Mouse (Mus musculus) naive thymus-derived CD4-positive, alpha-beta T cell, adult 2 months (primary cell): ENCODE data around the gene Ctsz.

Experiments used
- DNase-seq: peaks from one replicate; pipeline ENCODE4 v3.0.0-alpha.2; 2011; ENCODE audit warnings: low read depth

Gene Ctsz

GRCm38 (mm10) chr2:174438737-174439449 is at the start of gene Ctsz:
Gene Ctsz, minus strand, starts transcription at chr2:174439039.
- DNase-seq = peak; percentile 69

DNA sequence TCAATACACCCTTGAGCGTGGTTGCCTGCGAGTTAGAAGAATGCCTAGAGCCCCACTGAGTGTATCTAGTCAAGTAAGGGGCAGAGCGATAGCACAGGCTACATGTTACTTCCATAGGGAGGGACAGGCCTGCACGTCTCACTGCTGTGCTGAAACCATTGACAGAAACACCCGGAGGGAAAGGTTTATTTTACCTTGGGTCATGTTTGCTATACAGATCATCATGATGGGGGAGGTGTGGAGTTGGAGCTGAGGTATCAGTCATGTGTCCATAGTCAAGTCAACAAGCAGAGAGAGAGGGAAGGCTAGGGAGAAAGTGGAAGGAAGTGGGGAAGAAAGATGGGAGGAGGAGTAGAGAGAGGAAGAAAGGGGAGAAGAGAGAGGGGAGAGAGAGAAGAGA is 48.2 kb upstream of the Ctsz start:
- DNase-seq = no peak

DNA sequence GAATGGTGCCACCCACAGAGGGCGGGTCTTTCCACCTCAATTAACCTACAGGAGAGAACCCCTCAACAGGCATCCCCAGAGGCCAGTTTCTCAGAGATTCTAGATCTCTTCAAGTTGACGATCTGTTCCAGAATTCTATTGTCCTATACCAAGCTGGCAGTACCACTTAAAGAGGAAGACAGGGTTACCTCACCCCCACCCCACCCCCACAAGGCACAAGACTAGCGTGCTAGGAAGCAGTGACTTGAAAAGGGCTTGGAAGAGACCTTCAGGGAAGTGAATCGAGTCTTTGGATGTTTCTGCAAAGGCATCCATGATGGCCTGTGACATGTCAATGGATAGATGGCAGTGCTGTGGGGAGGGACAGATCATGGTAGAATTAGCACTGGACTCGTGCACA is 39.9 kb upstream of the Ctsz start:
- DNase-seq = no peak

GRCm38 (mm10) chr2:174477543-174478319 is 38.9 kb upstream of the Ctsz start:
- no peak for DNase-seq

DNA sequence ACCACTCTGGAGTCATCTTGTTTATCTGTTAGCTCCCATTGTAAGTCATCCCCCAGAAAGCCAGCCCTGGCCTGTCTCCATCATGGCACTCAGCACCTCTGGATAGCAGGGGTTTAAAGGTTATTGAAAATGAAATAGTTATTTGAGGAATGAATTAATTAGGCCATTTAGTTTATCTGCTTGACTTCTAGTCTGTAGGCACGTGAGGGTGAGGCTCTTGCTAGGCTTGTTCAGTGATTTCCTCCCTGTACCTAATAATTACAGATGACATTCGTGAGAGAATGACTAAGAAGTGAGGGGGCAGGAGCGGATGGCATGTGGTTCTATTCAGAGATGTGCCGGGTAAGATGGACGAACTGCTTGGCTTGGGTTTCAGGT is 34.7 kb upstream of the Ctsz start:
- DNase-seq = no peak

DNA sequence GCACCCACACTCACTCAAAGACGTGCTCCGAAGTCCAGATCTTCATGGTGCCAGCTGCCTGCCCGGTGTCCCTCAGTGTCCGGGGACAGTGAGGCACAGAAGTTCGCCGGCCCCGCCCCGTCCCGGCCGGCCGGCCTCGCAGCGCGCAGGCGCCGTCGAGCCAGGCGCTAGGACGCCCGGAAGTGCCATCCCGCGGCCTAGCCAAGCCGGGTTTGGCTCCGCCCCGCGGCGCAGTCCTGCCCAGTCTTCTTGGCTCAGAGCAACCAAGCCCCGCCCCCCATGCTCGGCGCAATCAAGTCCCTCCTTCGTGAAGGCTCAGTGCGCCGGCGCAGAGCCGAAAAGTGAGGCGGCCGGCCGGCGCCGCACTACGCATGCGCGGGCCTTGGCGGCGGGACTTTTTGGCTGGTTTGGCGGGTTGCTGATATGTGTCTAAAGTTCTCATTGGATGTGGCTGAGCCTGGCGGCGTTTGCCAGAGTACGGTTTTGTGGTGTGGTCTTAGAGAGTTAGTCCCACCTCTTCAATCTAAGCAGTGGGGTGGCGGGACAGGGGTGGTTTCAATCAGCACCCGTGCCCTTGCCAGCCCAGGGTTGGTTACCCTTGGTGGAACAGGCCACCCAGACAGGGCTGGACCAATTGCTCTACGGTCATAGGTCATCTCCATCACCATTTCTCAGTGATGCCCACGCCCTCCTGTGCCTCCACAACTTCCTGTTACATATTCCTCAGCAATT is 34.1 kb upstream of the Ctsz start, which contains the start of gene Prelid3b:
Gene Prelid3b (minus strand): TSS at position 264 of the 732 bp plus-strand sequence.
- peak; percentile 100 for DNase-seq

GRCm38 (mm10) chr2:174472407-174472806 is 33.6 kb upstream of the Ctsz start:
- no peak for DNase-seq

DNA sequence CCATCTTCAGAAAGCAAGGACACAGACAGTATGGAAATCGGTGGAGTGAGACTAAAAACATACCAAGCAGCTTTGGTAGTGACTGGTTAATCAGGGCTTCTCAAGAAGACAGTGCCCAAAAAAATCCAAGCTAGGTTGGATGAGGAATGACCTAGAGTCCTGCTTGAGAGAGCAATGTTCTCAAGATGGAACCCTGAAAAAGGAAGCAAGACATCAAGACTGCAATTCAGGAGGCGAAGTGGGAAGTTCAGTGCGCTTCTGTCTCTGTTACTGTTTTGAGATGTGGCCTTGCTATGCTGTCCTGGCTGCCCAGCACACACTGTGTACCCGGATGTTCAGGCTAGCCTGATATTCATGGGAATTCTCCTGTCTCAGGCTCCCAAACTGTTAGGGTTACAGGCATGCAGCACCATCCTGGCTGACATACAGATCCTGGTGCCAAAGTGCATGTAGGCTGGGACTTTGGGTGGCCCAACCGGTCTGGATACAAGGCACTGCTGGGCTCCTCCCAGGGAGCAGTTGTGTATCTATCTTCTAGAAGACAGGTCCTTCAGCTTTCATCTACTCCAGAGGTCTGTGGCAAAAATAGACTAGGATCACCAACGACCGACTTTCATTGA is 32.1 kb upstream of the Ctsz start:
- DNase-seq = no peak

- DNase-seq = no peak
Measured at GRCm38 (mm10) chr2:174470333-174470732, 31.5 kb upstream of the Ctsz start.

- peak; percentile 83 for DNase-seq
Measured at GRCm38 (mm10) chr2:174463789-174464523, 25.1 kb upstream of the Ctsz start, which contains the start of gene Atp5e. Gene Atp5e, minus strand, starts transcription at chr2:174464105.

DNA sequence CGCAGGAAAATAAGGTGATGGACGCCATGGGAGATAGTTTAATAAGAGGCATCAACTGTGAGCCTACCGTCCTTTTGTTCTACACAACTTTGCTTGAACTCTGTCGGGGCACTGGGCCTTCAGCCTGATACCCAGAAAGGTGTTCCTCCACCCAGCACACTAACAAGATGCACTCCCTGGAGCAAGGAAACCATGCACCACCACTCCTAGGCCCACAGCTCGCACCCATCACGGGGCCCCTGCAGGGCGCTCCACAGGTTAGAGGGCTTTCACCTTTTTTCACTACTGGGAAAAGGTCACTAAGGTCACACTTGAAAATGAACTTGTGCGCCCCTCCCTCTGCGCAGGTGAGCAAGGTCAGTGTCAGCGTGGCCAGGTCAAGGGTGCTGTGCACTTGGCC is 24.5 kb upstream of the Ctsz start:
- DNase-seq = no peak

- no peak for DNase-seq
Measured at GRCm38 (mm10) chr2:174459365-174459764, 20.5 kb upstream of the Ctsz start.

DNA sequence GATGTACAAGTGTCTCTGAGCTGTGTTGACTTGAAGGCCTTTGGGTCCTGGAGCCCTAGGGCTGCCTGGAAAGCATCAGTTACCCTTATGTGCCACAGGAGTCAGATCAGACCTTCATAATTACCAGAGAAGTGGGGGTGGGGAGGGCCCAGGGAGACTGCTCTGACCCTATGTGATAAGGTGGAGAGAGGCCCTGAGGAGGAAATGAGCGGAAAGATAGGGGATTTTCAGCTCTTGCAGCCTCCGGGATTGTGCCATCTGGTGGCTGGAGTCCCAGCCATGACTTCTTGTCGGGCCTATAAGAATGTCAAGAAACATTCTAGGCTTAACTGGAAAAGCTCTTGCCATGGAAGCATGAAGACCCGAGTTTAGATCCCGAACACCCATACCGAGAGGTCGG is 14.8 kb upstream of the Ctsz start:
- no peak for DNase-seq

DNA sequence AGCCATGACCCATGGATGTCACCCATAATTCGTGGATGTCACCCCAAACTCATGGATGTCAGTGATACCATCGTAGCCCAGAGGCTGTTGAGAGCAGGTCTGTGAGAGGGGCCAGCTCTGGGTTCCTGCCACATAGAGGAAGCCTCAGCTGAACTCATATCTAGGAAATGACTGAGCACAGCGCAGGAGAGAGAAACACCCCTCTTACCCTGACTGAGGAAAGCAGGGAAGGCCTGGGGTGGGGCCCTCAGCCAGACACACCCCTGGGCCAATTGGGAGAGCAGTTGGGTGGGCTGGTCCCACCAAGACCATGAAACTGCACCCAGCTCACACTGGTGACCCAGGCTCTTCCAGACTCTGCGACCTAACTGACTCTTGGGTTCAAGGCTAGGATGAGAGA is 11.5 kb upstream of the Ctsz start, which contains the start of gene Tubb1:
Gene Tubb1 (plus strand): TSS at position 343 of the 400 bp plus-strand sequence.
- DNase-seq = no peak

- no peak for DNase-seq
Measured at GRCm38 (mm10) chr2:174448405-174448804, 9.6 kb upstream of the Ctsz start.

DNA sequence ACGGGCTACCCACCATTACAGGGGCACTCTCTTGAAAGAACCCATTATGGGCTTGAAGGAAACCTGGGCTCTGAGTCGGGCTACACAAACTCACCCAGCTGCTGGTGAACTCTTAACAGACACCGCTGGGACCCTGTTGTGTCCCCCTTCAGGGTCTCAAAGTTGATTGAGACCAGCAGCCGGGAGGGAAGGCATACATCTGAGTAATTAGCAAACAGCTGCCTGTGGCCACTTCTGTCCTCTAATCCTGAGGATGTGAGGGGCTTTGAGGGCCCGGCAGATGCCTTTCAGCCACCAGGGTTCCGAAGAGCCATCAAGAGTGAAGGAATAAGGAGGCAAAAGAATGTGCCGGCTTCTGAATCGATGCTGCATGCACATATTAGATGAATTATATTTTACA is 8.1 kb upstream of the Ctsz start:
- no peak for DNase-seq

- DNase-seq = no peak
Measured at GRCm38 (mm10) chr2:174446492-174446891, 7.7 kb upstream of the Ctsz start.

GRCm38 (mm10) chr2:174445018-174445417 is 6.2 kb upstream of the Ctsz start:
- DNase-seq = no peak

DNA sequence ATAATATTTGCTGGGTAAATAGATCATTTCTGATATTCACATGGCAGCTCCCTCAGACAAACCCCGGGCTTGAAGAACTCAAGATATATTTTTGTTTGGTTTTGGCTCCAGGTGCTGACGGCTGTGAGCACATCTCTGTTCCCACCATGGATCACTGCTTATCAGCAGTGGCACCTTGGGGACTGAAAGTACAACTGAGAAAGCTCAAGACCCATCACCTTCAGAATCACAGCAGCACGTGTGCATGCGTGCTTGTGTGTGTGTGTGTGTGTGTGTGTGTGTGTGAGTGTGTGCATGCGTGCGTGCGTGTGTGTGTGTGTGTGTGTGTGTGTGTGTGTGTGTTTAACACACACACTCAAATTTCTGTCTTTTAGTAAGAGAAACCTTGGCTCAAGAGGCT is 5.5 kb upstream of the Ctsz start:
- DNase-seq = no peak

GRCm38 (mm10) chr2:174443046-174443445 is 4.2 kb upstream of the Ctsz start:
- no peak for DNase-seq

DNA sequence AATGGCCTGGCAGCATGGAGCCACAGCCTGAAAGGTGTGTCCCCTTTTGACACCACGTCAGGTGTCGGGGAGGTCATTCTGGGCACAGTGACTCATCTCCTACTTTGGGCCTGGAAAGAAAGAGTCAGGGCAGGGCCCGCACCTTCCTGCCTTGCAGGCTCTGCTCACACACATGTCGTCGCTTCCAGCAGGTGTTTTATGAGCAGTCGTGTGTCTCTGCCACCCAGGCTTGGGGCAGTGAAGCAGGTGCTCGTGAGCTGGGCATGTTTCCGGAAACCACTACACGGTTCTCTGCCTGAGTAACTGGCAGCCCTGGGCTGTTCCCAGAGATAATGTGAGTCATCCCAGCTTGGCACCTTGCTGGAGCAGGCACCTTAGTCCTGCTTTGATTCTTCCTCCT is 3.6 kb upstream of the Ctsz start:
- peak; percentile 14 for DNase-seq

- DNase-seq = no peak
Measured at GRCm38 (mm10) chr2:174441898-174442297, 3.1 kb upstream of the Ctsz start.
